ENCODE assay signal across 8 mouse cellular contexts in the genomic region with DNA sequence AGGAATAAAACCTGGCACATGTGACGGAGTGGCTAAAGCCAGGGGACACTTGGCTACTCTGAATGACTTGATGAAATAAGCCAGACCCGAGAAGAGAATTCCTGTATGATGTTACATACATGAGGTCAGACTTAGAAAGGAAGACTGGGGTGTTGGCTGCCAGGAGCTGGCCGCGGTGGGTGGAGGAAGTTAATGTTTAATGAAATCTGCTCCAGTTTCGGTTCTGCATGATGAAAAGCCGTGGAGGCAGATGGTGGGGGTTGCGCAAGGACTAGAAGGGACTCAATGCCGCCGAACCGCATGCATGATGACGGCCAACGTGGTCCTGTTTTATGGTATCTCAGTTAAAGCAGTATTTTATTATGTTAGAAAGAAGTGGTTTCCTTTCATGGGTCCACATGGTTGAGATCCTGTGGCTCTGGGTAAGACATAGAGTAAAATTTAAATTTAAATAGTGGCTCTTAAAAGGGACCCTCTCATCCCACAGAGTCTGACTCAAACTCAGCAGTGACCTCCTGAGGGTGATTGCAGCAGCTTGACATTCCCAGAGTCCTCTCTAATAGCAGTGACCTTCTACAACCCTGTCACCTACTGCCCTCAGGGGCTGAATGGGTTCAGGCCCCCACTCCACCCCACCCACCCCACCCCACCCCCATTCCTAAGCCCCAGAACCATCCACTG.
A peak's percentile ranks its signal among the peaks of the same experiment; 100 is the strongest.
DNase-seq lines count a peak whose midpoint lies in the region; ATAC-seq and TF ChIP-seq lines count a peak whose summit lies in the region.
"Had no signal": no experiment of that assay in that cellular context is flagged by ENCODE, and none has a peak within 500 bp of the region (broad histone marks: within the 10 kb centered on the region; RNA-seq: fewer than 3 reads in every experiment).

No protein-coding gene starts in this region.

- H3K4me2 ChIP-seq in intestine, embryonic 14.5 days (ENCODE audit: low read length) = no peak overlapping the region
- peak overlapping the region; percentile 12 for H3K4me2 ChIP-seq in stomach, embryonic 16.5 days (ENCODE audit: low read depth, low read length)
- H3K4me2 ChIP-seq in hindbrain, embryonic 14.5 days (replicated peaks) = no peak overlapping the region
- H3K4me2 ChIP-seq: midbrain, embryonic 12.5 days had no signal

- H3K4me1 ChIP-seq in intestine, embryonic 14.5 days (replicated peaks; ENCODE audit: control insufficient read depth, insufficient read depth, low read length) = peaks cover 6% of the 10 kb centered on the region; the same call in 1 of the 2 replicates
- peaks cover 7% of the 10 kb centered on the region for H3K4me1 ChIP-seq in lung, adult 2 months (ENCODE audit: control insufficient read depth, insufficient read depth, low read length)
- peaks cover 24% of the 10 kb centered on the region for H3K4me1 ChIP-seq in stomach, embryonic 16.5 days (ENCODE audit: control insufficient read depth, insufficient read depth, low read length)
- H3K4me1 ChIP-seq in hindbrain, embryonic 14.5 days (replicated peaks; ENCODE audit: control insufficient read depth, insufficient read depth, low read length) = peaks cover 6% of the 10 kb centered on the region; the same call in 1 of the 2 replicates

- no peak overlapping the region for H3K4me3 ChIP-seq in intestine, embryonic 14.5 days (ENCODE audit: low read depth, low read length)
- H3K4me3 ChIP-seq in lung, adult 2 months (replicated peaks; ENCODE audit: extremely low read depth, low read depth, low read length) = no peak overlapping the region
- H3K4me3 ChIP-seq in stomach, embryonic 16.5 days (replicated peaks; ENCODE audit: low read length) = no peak overlapping the region
- H3K4me3 ChIP-seq in hindbrain, embryonic 14.5 days (replicated peaks; ENCODE audit: low read length) = no peak overlapping the region
- H3K4me3 ChIP-seq: midbrain, embryonic 12.5 days had no signal

- peak; percentile 69 for ATAC-seq in intestine, embryonic 14.5 days (replicated peaks; ENCODE audit: low FRiP score, low TSS enrichment, low read depth)
- ATAC-seq in stomach, embryonic 16.5 days (ENCODE audit: insufficient read depth, low FRiP score) = peak; percentile 70
- ATAC-seq in hindbrain, embryonic 14.5 days (ENCODE audit: low FRiP score) = no peak

- WGBS in intestine, embryonic 14.5 days = 40% methylated on average over 12 of the region's 12 CpGs
- 6% methylated on average over 12 of the region's 12 CpGs for WGBS in lung, adult 2 months
- 35% methylated on average over 12 of the region's 12 CpGs for WGBS in stomach, embryonic 16.5 days
- 65% methylated on average over 12 of the region's 12 CpGs for WGBS in hindbrain, embryonic 14.5 days

- no peak for TF ChIP-seq POLR2A in lung, adult 2 months (IDR thresholded peaks at IDR 0.05; ENCODE audit: borderline replicate concordance, extremely low read depth, low read depth, low read length)

- TF ChIP-seq CTCF in lung, adult 2 months (IDR thresholded peaks at IDR 0.05; ENCODE audit: insufficient read depth, low read length) = no peak

- no peaks in the 10 kb centered on the region for H3K27me3 ChIP-seq in intestine, embryonic 14.5 days (replicated peaks; ENCODE audit: control insufficient read depth, insufficient read depth, low read length)
- H3K27me3 ChIP-seq in stomach, embryonic 16.5 days (ENCODE audit: control insufficient read depth, insufficient read depth, low read length) = no peaks in the 10 kb centered on the region
- H3K27me3 ChIP-seq in hindbrain, embryonic 14.5 days (ENCODE audit: control insufficient read depth, insufficient read depth, low read length) = no peaks in the 10 kb centered on the region; the same call in 1 of the 2 replicates

- peak overlapping the region; percentile 71 for H3K27ac ChIP-seq in intestine, embryonic 14.5 days (ENCODE audit: low read depth)
- peak overlapping the region; percentile 84 for H3K27ac ChIP-seq in stomach, embryonic 16.5 days (ENCODE audit: low read length)
- H3K27ac ChIP-seq in hindbrain, embryonic 14.5 days = no peak overlapping the region
- H3K27ac ChIP-seq: midbrain, embryonic 12.5 days had no signal

- intact Hi-C loops in left cerebral cortex, postnatal 4 days (cut with DNase I) = loop anchor here (10.0 kb wide), 1 partner anchor 102 kb away; no protein-coding TSS in a partner anchor

- 0 out of 2 replicates have a peak, but pooled peaks cover 3% of the 10 kb centered on the region for H3K9me3 ChIP-seq in intestine, embryonic 14.5 days (ENCODE audit: control insufficient read depth, low read length)
- H3K9me3 ChIP-seq in stomach, embryonic 16.5 days (replicated peaks; ENCODE audit: control insufficient read depth, low read length) = no peaks in the 10 kb centered on the region
- H3K9me3 ChIP-seq in hindbrain, embryonic 14.5 days (ENCODE audit: control insufficient read depth, low read length) = no peaks in the 10 kb centered on the region
- H3K9me3 ChIP-seq: midbrain, embryonic 12.5 days had no signal

- H3K9ac ChIP-seq in intestine, embryonic 14.5 days (ENCODE audit: low read length) = no peak overlapping the region
- H3K9ac ChIP-seq in stomach, embryonic 16.5 days (ENCODE audit: low read length) = peak overlapping the region; percentile 39; the same call in 1 of the 2 replicates
- H3K9ac ChIP-seq in hindbrain, embryonic 14.5 days = no peak overlapping the region
- H3K9ac ChIP-seq: midbrain, embryonic 12.5 days had no signal

- peak; percentile 52 for DNase-seq in ES-CJ7 (ENCODE audit: low read depth, low spot score)
- peak; percentile 8 for DNase-seq in adrenal gland, postnatal 25 days
- peak; percentile 75 for DNase-seq in intestine, embryonic 14.5 days (ENCODE audit: low spot score)
- peak; percentile 63 for DNase-seq in lung, adult 2 months
- DNase-seq in hindbrain, embryonic 14.5 days (ENCODE audit: low spot score) = no peak
- no peak for DNase-seq in left cerebral cortex, postnatal 4 days

- no peaks in the 10 kb centered on the region for H3K36me3 ChIP-seq in intestine, embryonic 14.5 days (ENCODE audit: control insufficient read depth, insufficient read depth, low read length)
- no peaks in the 10 kb centered on the region for H3K36me3 ChIP-seq in stomach, embryonic 16.5 days (ENCODE audit: control insufficient read depth, insufficient read depth, low read length)
- H3K36me3 ChIP-seq in hindbrain, embryonic 14.5 days (replicated peaks; ENCODE audit: control insufficient read depth, insufficient read depth) = no peaks in the 10 kb centered on the region
- H3K36me3 ChIP-seq: midbrain, embryonic 12.5 days had no signal

Comparison
In these comparisons a context has a peak if more than half of its experiments do, and no peak if none do; other contexts are left out.
1. DNase-seq: peak in ES-CJ7 (single experiment), adrenal gland, postnatal 25 days (single experiment), intestine, embryonic 14.5 days (single experiment) and lung, adult 2 months (single experiment); none in hindbrain, embryonic 14.5 days (single experiment) and left cerebral cortex, postnatal 4 days (single experiment).